Mouse (Mus musculus): ENCODE data around the gene Disc1. TPM values are rescaled to one million over a fixed set of nuclear protein-coding genes. Genes with fewer than 3 reads are reported as not detected.

Gene Disc1
- polyA plus RNA-seq, 1 experiment = 1.8 TPM

DNA sequence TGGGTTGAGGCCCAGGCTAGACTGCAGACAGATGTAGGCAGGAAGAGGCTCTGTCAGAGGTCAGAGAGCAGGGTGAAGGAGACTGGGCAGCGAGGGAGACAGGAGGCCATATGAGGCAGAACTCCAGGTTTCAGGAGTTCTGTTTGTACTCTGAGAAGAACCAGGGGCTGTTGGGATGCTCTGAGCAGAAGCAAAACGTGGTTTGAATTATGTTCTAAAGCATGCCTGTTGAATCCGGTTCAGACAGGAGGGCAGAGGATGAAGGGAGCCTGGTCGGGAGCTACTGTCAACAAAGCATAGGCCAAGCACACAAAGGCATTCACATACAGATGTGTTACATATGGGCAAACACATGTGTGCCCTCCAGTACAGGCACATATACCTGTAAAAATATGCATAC lies 230.9 kb downstream of the Disc1 start:
- TF ChIP-seq CTCF (IDR thresholded peaks at IDR 0.05; ENCODE audit: extremely low read depth, insufficient read depth, insufficient read length, insufficient replicate concordance) = no peak
- TF ChIP-seq POLR2A (IDR thresholded peaks at IDR 0.05; ENCODE audit: low read depth, low read length) = no peak
- no peak overlapping the region for H3K4me3 ChIP-seq (ENCODE audit: extremely low read depth, insufficient read depth, insufficient read length)
- peaks cover 9% of the 10 kb centered on the region for H3K4me1 ChIP-seq (ENCODE audit: control insufficient read depth, insufficient read depth, insufficient read length)
- no peak for DNase-seq (ENCODE audit: low read depth in 1 of 2, low spot score in 2 of 2)
- no peaks in the 10 kb centered on the region for H3K27me3 ChIP-seq (ENCODE audit: control insufficient read depth, insufficient read depth, low read length)
- 84% methylated on average over 4 of the region's 4 CpGs for WGBS
- H3K36me3 ChIP-seq (ENCODE audit: control insufficient read depth, insufficient read depth, low read length) = no peaks in the 10 kb centered on the region
- no peak overlapping the region for H3K27ac ChIP-seq (ENCODE audit: insufficient read depth, low read length)

- Histone ChIP-seq H3K4me1 (ENCODE audit: control insufficient read depth, insufficient read depth, insufficient read length) (peaks cover 9% of the 10 kb centered on the region), H3K27me3 (ENCODE audit: control insufficient read depth, insufficient read depth, low read length) (no peaks in the 10 kb centered on the region), H3K4me3 (ENCODE audit: extremely low read depth, insufficient read depth, insufficient read length) (no peak overlapping the region), H3K27ac (ENCODE audit: insufficient read depth, low read length) (no peak overlapping the region), H3K36me3 (ENCODE audit: control insufficient read depth, insufficient read depth, low read length) (no peaks in the 10 kb centered on the region)
- TF ChIP-seq POLR2A (IDR thresholded peaks at IDR 0.05; ENCODE audit: low read depth, low read length) = no peak
- TF ChIP-seq CTCF (IDR thresholded peaks at IDR 0.05; ENCODE audit: extremely low read depth, insufficient read depth, insufficient read length, insufficient replicate concordance) = no peak
- WGBS = 93% methylated on average over 8 of the region's 8 CpGs
- DNase-seq (ENCODE audit: low read depth in 1 of 2, low spot score in 2 of 2) = no peak
These were observed 231.4 kb downstream of the Disc1 start for GRCm38 (mm10) chr8:125285391-125285790.

DNA sequence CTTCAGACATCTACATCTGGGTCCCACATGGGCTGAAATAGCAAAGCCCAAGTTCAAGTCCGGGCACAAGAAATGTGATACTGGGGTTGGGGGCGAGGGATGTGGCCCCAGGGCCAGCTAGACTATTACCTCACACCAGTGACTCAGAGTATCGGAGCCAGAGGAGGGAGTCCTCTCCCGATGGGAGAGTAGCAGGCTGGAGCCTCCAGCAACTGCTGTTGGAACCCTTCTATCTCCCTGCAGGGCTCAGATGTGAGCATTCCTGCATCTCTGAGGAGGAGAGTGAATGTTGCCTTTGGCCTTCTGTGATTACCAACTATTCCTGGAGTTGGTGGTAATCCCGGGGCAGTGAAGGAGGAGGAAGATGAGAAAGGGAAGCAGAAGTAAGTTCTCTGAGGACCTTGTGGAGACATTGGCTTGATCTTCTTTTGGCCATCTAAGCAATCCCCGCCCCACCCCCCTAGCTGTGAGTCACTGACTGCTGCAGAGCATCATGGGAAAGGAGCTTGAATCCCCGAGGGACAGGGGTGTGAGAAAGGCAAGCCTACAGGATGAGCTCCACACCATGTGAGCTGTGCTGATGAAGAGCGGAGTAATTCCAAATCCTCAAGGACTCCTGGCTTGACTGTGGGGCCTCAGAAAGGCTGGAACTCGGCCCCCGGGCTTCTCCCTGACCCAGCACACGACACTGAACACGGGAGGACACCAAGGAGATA lies 232.1 kb downstream of the Disc1 start:
- H3K27ac ChIP-seq (ENCODE audit: insufficient read depth, low read length) = no peak overlapping the region
- peaks cover 9% of the 10 kb centered on the region for H3K4me1 ChIP-seq (ENCODE audit: control insufficient read depth, insufficient read depth, insufficient read length)
- no peaks in the 10 kb centered on the region for H3K27me3 ChIP-seq (ENCODE audit: control insufficient read depth, insufficient read depth, low read length)
- H3K4me3 ChIP-seq (ENCODE audit: extremely low read depth, insufficient read depth, insufficient read length) = no peak overlapping the region
- H3K36me3 ChIP-seq (ENCODE audit: control insufficient read depth, insufficient read depth, low read length) = no peaks in the 10 kb centered on the region
- DNase-seq (ENCODE audit: low read depth in 1 of 2, low spot score in 2 of 2) = peak in 1 of 2 experiments; percentile 51
- TF ChIP-seq CTCF (IDR thresholded peaks at IDR 0.05; ENCODE audit: extremely low read depth, insufficient read depth, insufficient read length, insufficient replicate concordance) = no peak
- no peak for TF ChIP-seq POLR2A (IDR thresholded peaks at IDR 0.05; ENCODE audit: low read depth, low read length)
- WGBS = 76% methylated on average over 12 of the region's 12 CpGs

DNA sequence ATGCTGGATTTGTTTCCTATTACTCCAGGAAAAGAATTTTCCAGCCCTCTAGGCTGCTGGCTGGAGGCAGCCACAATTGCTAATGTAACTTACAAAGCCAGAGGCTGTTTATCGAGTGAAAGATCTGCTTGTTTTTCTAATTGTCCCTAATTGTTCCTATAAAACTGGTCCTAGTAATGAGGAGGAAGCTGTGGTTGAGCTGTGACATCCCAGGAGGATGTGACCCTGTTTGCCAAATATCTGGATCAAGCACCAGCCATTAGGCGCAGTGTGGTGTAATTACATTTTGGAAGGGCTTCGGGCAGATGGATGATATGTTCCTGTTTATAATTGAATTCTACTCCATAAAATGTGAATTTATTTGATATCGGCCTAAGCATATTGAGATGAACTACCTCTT lies 233.3 kb downstream of the Disc1 start:
- 87% methylated on average over 4 of the region's 4 CpGs for WGBS

DNA sequence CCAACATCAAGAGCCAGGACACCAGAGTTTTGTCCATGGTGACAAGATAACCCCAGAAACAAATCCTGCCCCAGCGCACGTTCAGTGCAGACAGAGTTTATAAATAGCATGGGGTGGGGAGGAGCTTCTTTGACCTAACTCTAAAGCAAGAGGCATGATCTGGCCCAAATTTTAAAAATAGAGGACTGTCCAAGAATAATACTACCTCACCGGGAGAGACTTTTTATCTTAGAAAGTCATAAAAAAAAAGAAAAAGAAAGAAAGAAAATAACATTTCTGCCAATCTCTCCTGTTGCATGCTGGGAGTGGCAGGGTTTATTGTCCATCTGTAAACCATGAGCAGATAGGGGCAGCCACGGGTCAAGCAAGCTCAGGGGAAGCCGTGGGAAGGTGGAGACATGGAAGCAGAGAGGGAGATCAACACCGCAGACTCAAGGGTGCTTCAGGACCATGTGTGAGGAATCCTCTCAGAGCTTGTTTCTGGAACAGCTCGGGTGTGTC lies 233.9 kb downstream of the Disc1 start:
- Histone ChIP-seq H3K27ac (ENCODE audit: insufficient read depth, low read length) (no peak overlapping the region), H3K4me1 (ENCODE audit: control insufficient read depth, insufficient read depth, insufficient read length) (peaks cover 7% of the 10 kb centered on the region), H3K27me3 (ENCODE audit: control insufficient read depth, insufficient read depth, low read length) (no peaks in the 10 kb centered on the region), H3K4me3 (ENCODE audit: extremely low read depth, insufficient read depth, insufficient read length) (no peak overlapping the region), H3K36me3 (ENCODE audit: control insufficient read depth, insufficient read depth, low read length) (no peaks in the 10 kb centered on the region)
- no peak for TF ChIP-seq POLR2A (IDR thresholded peaks at IDR 0.05; ENCODE audit: low read depth, low read length)
- TF ChIP-seq CTCF (IDR thresholded peaks at IDR 0.05; ENCODE audit: extremely low read depth, insufficient read depth, insufficient read length, insufficient replicate concordance) = no peak
- 72% methylated on average over 7 of the region's 7 CpGs for WGBS
- DNase-seq (ENCODE audit: low read depth in 1 of 2, low spot score in 2 of 2) = no peak

More for the DNA sequence above, 233.3 kb downstream of the Disc1 start:
- TF ChIP-seq CTCF (IDR thresholded peaks at IDR 0.05; ENCODE audit: extremely low read depth, insufficient read depth, insufficient read length, insufficient replicate concordance) (no peak), POLR2A (IDR thresholded peaks at IDR 0.05; ENCODE audit: low read depth, low read length) (no peak)
- Histone ChIP-seq H3K4me1 (ENCODE audit: control insufficient read depth, insufficient read depth, insufficient read length) (peaks cover 9% of the 10 kb centered on the region), H3K4me3 (ENCODE audit: extremely low read depth, insufficient read depth, insufficient read length) (no peak overlapping the region), H3K27ac (ENCODE audit: insufficient read depth, low read length) (no peak overlapping the region), H3K36me3 (ENCODE audit: control insufficient read depth, insufficient read depth, low read length) (no peaks in the 10 kb centered on the region), H3K27me3 (ENCODE audit: control insufficient read depth, insufficient read depth, low read length) (no peaks in the 10 kb centered on the region)
- DNase-seq (ENCODE audit: low read depth in 1 of 2, low spot score in 2 of 2) = no peak

DNA sequence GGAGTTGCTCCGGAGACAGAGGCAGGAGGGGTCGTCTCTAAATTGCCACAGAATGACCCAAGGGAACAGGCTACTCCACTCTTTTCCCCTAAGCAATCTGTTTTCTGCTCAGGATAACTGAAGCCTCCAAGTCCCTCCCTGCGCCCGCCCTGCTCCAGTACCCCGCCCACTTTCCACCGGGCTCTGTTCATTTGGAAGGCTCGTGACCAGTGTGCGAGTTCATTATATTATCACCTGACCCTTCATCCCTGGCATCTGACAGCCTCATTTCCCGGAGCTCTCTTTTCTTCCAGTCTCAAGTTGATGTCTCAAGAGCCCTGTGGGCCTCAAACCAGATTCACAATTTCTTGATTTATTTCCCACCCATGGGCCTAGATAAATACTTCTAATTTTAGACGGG lies 237.5 kb downstream of the Disc1 start:
- H3K4me3 ChIP-seq (ENCODE audit: extremely low read depth, insufficient read depth, insufficient read length) = no peak overlapping the region
- H3K27ac ChIP-seq (ENCODE audit: insufficient read depth, low read length) = no peak overlapping the region
- DNase-seq (ENCODE audit: low read depth in 1 of 2, low spot score in 2 of 2) = no peak
- H3K36me3 ChIP-seq (ENCODE audit: control insufficient read depth, insufficient read depth, low read length) = no peaks in the 10 kb centered on the region
- peaks cover 3% of the 10 kb centered on the region for H3K4me1 ChIP-seq (ENCODE audit: control insufficient read depth, insufficient read depth, insufficient read length)
- TF ChIP-seq POLR2A (IDR thresholded peaks at IDR 0.05; ENCODE audit: low read depth, low read length) (no peak), CTCF (IDR thresholded peaks at IDR 0.05; ENCODE audit: extremely low read depth, insufficient read depth, insufficient read length, insufficient replicate concordance) (no peak)
- no peaks in the 10 kb centered on the region for H3K27me3 ChIP-seq (ENCODE audit: control insufficient read depth, insufficient read depth, low read length)
- 81% methylated on average over 10 of the region's 10 CpGs for WGBS
